Mouse (Mus musculus): ENCODE data around the gene Rec114.

Rec114 gene

DNA sequence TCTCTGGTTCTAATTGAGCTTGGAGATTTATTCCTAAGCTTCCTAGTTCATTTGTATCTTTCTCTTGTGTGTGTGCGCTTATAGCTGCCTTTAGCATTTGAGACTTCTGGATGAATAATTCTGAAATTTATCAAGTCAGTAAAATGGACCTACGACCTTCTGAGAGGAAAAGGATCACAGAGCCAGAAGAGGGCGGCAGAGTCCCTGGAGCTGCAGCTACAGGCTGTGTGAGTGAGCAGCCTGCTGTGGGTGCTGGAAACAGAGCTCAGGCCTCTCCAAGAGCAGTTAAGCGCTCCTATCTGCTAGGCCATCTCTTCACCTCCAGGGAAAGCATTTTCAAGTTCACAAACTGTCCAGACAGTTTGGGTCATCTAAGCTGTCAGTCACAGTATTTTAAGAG lies 81.8 kb downstream of the Rec114 start:
- no peak for DNase-seq (ENCODE audit: low spot score)

DNA sequence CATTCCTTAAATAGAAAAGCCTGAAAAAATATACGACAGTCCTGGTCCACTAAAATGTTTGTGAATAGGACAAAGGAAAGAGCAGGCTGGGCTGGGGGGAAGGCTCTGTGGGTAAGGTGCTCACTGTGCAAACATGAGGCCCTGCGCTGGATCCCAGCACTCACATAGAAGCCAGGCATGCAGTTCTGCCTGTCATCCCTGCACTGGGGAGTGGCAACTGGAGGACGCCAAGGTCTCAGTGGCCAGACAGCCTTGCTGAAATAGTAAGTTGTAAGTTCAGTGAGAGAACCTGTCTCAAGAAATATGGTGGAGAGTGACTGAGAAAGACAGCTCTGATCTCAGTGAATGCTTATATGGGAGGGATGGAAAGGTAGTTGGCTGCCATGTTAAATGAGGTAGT lies 83.1 kb downstream of the Rec114 start:
- DNase-seq (ENCODE audit: low spot score), result no peak

DNA sequence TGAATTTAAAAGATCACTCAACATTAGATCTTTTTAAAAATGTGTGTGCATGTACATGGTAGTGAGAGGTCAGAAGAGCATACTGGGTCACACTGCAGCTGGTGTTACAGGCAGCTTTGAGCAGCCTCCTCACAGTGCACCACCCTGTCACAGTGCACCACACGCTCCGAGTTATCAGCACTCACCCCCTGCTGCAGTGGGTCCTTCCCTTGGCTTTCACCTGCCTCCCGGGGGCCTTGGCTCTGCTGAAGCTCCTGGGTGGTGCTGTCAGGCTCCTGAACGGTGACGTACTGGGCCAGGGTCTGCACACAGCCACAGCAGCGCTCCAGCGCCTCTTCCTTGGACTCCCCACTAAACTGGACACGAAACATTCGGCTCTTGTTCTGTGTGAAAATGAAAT lies 83.8 kb downstream of the Rec114 start:
- no peak for DNase-seq (ENCODE audit: low spot score)

DNA sequence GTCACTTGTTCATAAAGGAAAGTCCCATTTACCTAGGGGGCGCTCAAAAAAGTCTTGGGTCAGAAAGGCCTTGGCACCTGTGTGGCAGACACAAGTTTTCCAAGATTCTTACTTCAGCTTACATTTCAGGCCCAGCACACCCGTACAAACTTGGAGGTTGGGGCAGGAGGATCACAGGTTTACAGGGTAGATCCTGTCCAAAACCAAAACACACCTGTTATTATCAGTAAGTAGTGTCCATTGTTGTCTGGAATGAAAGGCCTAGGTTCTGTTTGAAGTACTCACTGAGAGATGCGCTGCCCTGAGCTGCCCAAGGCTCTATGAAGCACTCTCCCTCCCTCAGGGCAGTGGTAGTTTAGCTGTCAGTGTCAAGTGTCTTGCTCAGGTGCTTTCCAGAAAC lies 84.4 kb downstream of the Rec114 start:
- no peak for DNase-seq (ENCODE audit: low spot score)

DNA sequence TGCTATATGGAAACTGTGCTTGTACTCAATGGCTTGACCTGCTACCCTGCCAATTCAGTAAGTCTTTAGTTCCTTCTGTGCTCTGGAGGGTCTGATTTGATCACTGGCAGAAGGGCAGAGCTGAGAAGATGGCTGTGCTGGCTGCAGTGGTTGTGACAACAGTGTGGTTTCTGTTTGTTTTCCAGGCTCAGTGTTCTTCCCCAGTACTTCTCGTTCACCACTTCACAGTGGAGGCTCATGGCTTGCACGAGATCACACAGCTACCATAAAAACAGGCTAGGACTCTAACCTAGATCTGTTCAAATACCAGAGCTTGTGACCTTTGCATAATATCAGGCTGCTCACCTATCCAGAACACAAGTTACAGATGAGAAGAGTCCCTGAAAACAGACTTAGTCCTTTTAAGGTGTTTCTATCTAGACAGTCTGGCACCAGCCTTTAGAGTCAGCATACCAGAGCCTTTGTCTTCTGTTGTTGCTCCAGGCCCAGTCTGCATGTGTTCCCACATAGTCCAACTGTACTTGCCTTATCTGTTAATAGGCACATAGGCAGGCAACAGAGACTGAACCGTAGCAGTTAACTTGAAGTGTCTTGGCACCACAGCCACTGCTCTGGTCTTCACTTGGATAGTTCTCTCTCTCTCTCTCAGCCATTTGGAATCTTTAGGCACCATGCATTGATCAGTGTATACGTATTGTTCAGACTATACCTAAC lies 85.0 kb downstream of the Rec114 start:
- DNase-seq (ENCODE audit: low spot score), result no peak

DNA sequence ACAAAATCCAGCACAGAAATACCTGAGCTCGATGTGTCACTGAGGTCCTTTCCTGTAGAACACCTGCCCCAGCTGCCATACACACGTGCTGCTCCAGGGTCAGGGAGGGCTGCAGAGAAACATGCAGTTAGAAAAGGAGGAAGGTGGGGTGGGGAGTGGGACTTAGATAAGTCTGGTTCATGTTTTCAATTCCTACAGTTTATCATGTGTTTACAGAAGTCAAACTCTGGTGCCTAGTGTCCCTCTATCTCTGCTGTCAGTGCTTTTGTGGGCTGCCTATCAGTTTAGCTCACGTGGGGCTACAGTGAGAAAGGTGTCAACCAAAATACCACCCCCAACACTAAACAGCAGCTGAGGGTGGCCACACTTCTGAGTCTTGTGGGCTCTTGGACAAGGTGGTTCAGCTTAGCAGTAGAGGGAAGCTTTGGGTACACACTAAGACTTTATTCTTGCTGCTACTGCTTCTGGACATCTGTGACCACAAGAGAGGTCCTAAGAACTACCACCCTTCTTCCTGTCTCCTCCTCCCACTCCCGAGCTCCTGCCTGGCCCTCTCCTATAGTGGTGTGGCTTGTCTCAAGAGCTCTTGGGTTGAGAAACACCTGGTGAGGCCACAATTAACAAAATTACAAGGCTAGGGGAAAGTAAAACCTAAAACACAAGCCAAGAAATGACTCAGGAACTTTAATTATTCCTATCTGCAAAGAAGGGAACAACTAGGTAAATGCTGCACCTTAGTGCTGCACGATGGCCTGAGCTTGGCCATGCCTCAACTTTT lies 85.8 kb downstream of the Rec114 start:
- DNase-seq (ENCODE audit: low spot score), result no peak

DNA sequence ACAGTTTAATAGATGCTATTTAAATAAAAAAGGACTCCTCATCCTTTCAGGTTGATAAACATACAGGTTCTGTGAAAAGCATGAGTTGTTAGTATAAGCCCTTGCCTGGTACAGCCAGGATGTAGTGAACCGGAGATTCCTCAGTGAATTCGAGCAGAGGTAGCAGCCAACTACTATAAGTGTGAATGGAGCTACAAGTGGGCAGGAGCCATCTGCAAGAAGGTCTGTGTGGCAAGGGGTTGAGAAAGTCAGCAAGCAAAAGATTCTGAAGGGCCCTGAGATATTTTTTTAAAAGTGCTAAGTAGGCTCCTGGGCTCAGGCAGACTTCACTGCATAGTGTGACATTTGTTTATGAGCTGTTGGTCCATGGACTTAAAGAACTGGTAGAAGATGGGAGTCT lies 86.9 kb downstream of the Rec114 start:
- DNase-seq (ENCODE audit: low spot score), result no peak

DNA sequence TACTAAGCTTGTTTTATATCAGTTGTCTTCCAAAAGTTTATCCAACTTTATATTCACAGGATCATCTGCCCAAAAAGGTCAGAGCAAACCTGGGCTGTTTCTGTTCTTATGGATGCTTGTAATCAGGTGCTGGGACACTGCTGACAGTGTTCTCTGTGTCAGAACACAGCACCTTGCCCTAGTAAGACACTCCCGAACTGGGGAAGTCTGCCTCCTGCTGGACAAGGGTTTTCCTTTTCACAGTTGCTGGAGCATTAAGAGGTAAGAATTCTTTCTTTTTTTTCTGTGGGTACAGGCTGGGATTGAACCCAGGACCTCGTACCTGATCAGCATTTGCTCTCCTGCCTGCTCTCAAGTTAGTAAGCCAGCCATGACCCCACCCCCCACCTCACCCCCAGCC lies 87.4 kb downstream of the Rec114 start:
- DNase-seq (ENCODE audit: low spot score), result no peak

DNA sequence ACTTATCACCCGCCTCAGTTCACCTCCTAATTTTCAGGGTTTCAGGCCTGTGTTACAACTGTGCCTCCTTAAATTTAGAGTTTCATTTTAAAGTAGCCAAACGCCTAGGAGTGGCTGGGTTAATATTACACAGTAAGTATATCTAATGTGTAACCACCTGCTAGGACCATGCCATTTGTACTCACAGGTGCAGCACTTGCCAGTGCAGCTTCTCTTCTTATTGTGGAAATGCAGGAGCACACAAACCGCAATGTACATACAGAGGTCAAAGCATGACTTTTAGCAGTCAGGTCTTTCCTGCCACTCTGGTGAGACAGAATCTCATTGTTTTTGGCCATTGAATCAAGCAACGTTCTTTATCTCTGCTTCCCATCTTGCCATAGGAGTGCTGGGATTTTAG lies 89.3 kb downstream of the Rec114 start:
- no peak for DNase-seq (ENCODE audit: low spot score)

DNA sequence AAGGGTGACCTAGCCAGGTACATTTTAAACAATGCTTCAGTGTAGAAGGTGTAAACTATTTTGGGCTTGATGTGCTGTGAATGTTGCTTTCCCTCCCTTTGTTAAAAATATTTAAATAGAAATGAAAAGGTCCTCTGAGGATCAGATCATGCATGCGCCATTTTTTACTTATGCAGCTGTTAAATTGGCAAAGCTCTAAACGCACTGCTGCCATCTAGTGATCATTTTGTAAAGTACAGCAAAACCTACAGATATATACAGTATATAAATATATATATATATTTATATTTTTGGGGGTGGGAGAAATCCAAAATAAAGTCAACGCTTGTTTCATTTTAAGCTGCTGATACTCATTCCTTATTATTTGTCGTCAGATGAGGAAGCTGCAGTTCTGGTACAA lies 91.8 kb downstream of the Rec114 start:
- DNase-seq (ENCODE audit: low spot score), result peak; percentile 81

DNA sequence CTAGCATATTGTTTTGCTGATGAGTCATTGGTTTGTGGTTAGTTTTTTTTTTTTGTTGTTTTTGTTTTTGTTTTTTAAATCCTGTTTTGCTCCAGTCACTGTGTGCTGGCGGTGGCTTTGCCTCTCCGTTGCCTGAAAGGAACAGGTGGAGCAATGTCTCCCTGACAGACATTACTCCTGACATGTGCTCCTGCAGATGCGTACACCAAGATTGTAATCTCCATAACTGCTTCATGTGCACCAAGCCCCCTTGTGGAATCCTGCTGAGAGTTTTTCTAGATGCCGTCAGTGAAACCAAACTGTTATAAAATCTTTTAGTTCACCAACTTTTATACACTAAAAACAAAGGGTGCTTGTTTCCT lies 94.5 kb downstream of the Rec114 start:
- DNase-seq (ENCODE audit: low spot score), result no peak

DNA sequence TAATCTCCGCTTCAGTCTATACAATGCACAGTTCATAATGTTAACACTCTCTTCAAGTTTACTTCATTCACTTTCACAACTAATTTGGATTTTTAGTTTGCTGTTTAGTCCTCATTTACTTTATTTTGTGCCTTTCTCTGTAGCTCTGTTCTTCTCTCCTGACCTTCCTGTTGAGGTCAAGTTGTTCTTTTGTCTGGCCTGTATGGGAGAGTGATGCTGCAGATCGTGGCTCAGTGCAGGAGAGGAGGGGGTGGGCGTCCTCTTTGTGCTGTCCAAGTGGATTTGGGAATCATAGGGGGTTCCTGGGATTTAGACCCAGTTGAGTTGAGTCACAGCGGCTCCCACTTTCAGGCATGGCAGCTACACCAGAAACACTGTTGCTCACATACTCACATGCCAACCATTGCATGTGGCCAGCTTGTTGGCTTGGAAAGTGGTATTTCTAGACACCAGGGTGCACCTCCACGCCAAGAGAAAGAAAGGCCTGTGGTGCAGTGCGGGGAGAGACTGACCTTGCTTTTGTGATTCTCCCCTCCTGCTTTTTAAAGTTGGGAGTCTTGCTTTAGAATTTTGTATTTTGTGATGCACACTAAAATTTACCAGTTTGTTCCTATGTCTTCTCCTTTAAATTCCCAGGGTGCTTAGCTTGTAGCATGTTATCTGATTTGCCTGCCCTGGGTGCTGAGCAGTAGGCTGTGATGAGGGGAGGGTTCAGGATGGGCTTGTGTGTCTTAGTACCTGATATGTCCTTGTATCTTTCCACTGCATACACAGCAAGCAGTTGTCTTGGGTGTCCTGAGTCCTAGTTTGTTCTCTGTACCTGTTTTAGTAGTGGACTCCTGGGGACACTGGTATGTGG lies 95.1 kb downstream of the Rec114 start:
- DNase-seq (ENCODE audit: low spot score), result no peak

DNA sequence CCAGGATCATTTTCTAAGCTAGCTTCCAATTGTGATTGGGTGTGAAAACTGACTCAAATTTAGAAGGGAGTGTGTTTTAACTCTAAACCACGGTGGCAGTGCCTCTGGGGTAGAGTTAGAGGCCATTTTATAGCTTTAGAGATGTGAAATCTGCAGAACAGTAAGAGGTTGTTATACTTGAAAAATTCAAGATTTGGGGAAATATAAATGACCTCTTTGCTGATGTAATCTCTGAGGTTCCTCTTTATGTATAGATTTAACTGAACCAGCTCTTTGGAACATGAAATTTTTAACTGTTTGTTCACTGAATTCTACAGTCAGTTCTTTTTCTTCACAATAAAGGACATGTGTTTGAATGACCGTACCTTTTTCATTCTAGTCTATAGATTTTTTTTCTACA lies 113.3 kb downstream of the Rec114 start:
- DNase-seq (ENCODE audit: low spot score), result no peak

DNA sequence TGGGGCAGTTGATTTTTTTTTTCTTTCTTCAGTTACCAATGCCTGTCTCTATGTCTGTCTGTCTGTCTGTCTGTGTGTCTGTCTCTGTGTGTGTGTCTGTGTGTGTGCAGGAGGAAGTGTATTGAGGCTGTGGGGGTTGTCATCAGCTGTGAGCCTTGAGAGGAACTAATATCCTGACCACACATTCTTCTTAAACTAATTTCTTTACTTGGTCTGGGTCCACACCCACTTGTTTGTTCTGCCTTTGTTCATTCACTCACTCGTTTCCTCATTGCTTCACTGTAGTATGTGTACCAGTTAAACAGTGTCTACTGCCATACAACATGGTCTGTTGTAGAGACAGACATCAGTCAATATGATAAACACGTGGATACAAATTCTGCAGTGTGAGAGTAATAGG lies 116.6 kb downstream of the Rec114 start:
- no peak for DNase-seq (ENCODE audit: low spot score)

DNA sequence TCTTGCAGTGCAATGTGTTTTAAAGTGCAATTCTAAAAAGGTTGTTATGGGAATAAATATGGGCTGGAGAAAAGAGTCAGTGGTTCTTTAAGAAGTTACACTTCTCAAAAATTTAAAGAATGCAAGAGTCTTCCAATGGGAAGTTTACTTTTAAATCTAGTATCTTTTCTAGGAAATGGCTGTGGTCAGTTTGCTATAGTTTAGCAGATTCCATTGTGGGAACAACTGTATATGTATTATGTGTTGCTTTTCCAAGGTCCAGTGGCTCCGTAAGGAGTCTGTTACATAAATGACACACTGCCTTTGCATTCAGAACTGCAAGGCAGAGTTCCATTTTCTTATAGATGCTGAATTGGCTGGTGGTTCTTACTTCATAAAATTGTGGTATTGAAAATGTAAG lies 120.8 kb downstream of the Rec114 start:
- no peak for DNase-seq (ENCODE audit: low spot score)

DNA sequence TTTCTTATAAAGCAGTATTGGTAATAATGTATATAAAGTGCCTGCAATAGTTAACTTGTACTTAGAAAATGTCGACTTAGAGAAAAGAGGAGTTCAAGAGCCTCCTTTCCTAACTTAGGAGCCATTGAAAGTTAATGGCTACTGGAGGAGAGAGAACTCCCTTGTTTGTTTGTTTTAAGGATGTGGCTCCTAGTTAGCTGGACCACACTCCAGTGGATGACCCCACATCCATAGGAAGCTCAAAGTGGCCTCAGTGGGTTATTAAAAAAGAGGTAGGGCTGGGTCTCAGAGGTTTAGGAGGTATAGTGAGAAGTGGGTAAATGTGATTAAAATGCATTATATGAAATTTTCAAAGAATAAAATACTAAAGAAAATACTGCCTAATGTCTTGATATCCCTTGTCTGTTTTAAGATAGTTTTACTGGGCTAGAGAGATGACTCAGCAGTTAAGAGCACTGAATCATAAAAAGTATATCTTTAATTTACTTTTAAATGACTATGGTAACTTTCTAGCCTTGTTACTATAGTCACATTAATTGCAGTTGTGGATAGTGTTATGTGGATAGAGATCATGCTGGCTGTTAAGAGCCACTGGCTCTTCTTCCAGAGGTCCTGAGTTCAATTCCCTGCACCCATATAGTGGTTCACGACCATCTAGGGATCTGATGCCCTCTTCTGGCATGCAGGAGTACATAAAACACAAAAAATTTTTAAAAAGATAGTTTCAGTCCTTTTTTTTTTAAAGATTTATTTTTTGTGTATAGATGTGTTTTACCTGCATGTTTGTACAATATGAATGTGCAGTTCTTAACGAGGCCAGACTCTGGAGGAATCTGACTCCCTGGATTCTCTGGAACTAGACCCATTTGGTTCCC lies 128.5 kb downstream of the Rec114 start:
- no peak for DNase-seq (ENCODE audit: low spot score)

DNA sequence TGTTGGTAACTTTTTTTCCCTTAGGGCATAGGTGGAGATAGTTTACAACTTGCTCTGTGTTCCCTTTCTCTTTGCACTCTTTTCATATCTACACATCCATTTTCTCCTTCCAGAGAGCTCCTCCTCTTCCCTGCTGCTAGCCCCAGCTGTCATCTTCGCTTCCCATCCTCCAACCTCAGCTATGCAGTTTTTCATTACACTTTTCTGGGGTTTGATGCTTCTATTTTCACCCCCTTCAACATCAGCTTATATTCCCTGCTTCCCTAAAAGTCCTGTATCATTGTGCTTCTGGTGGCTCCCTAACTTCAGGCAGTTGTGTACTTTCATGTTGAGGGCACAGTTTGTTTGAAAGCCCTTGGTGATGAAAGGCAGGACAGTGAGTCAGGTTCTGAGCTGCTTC lies 130.0 kb downstream of the Rec114 start:
- no peak for DNase-seq (ENCODE audit: low spot score)

Measured in embryo, embryonic 10 days (tissue).